Mouse (Mus musculus) lung, postnatal 0 days (tissue): ENCODE measurements at regions not wholly inside any gene's neighbourhood (a gene's known extent, or its start where the extent isn't known, plus 50 kb on each side); places are given as distances from the start of the nearest gene placed in this dataset.

Experiments
- CTCF ChIP-seq: IDR thresholded peaks from 2 replicates; pipeline ENCODE4 v1.5.1; 2016; ENCODE audit warnings: antibody characterized with exemption, mild to moderate bottlenecking
- EP300 ChIP-seq: IDR thresholded peaks from 2 replicates; pipeline ENCODE4 v1.6.1; 2016; ENCODE audit warnings: antibody characterized with exemption, mild to moderate bottlenecking, control low read depth

- TF ChIP-seq CTCF (no peak), EP300 (no peak)
Measured at GRCm38 (mm10) chr4:9161068-9161813, 922.4 kb upstream of the Car8 start.
